Mouse (Mus musculus): ENCODE data around the gene Slc30a5. TPM values are rescaled to one million over a fixed set of nuclear protein-coding genes. Genes with fewer than 3 reads are reported as not detected.

Gene Slc30a5
- total RNA-seq, 1 experiment, result 85.6 TPM

DNA sequence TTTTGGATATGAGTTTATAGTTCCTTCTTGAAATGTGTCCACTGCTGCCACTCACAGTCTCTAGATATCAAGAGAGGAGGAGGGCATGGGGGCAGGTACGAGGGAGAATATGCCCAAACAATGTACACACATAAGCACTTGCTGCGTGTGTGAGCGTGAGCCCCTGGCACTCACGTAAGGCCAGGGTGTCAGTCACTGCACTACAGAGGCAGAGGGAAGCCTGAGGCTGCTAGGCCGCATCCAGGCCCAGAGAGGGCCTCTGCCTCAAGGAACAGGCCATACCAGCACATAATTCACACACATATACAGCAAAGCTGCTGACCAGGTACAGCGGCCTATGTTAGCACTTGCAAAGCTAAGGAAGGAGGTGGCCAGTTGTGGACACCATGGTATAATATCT is 2.1 kb downstream of the Slc30a5 start:
- DNase-seq (ENCODE audit: low read depth, low spot score), result no peak
- no peak for TF ChIP-seq CHD2 (IDR thresholded peaks at IDR 0.05; ENCODE audit: low read depth, low read length)
- Histone ChIP-seq H3K9me3 (ENCODE audit: control insufficient read depth, insufficient read depth, low read depth, low read length) (no peaks in the 10 kb centered on the region), H3K27ac (ENCODE audit: insufficient read depth, low read depth, low read length, poor library complexity, severe bottlenecking) (no peak overlapping the region), H3K9ac (ENCODE audit: insufficient read depth, low read depth, low read length, poor library complexity, severe bottlenecking) (no peak overlapping the region), H3K4me1 (ENCODE audit: control insufficient read depth in 2 of 2, insufficient read depth in 2 of 2, low read length in 2 of 2, poor library complexity in 1 of 2) (peaks cover 0 to 3% of the 10 kb centered on the region in 2 experiments; a peak in 1 of 4 replicates), H3K4me3 (ENCODE audit: insufficient read depth in 1 of 2, low read depth in 1 of 2, low read length in 2 of 2, poor library complexity in 1 of 2, severe bottlenecking in 1 of 2) (no peak overlapping the region), H3K36me3 (ENCODE audit: control insufficient read depth, insufficient read depth, low read length, poor library complexity, severe bottlenecking) (peaks cover 2% of the 10 kb centered on the region; the same call in 1 of the 2 replicates)
- in situ Hi-C loops (cut with MboI; ENCODE audit: low sequenced_read_pairs in 2 of 2, unreplicated experiment in 2 of 2), result no loop called here

DNA sequence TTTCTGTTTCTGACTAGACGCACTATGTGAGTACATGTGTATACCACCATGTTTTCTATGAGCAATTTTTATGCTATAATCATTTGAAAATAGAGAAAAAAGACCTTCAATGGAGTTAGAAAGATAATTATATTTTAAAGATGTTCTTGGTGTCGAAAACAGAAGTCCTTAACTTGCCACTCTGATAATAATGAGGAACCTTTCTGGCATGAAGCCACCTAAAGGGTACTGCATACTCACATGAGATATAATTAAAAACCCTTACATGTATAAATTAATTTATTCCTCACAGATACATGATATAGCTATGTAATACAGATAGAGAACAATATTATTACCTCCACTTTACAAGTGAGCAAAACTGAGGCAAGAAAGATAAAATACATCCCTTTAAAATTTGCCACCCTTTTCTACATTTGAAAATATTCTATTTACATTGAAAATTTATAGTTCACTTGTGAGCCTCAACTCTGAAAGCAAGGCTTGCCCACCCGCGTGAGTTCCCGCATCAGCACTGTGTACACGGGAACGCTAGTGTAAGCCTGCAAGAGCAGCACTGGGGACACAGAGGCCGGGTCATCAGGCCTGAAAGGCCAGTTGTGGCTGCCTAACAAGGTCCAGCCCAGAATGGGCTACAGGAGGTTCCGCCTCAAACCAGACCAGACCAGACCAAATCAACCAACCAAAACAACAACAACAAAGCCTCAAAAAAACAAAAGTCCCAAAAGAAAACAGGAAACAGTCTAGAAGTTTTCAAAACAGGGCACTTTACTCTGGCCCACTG is 7.4 kb downstream of the Slc30a5 start:
- no peaks in the 10 kb centered on the region for H3K9me3 ChIP-seq (ENCODE audit: control insufficient read depth, insufficient read depth, low read depth, low read length)
- H3K36me3 ChIP-seq (ENCODE audit: control insufficient read depth, insufficient read depth, low read length, poor library complexity, severe bottlenecking), result peaks cover 6% of the 10 kb centered on the region
- in situ Hi-C loops (cut with MboI; ENCODE audit: low sequenced_read_pairs in 2 of 2, unreplicated experiment in 2 of 2), result no loop called here
- TF ChIP-seq CHD2 (IDR thresholded peaks at IDR 0.05; ENCODE audit: low read depth, low read length) (no peak), ZNF384 (IDR thresholded peaks at IDR 0.05; ENCODE audit: low read depth, low read length) (no peak), MAFK (IDR thresholded peaks at IDR 0.05; ENCODE audit: insufficient read depth, low read depth, low read length) (no peak), ZC3H11A (IDR thresholded peaks at IDR 0.05; ENCODE audit: borderline replicate concordance, low read depth, low read length) (no peak), HCFC1 (IDR thresholded peaks at IDR 0.05; ENCODE audit: borderline replicate concordance, insufficient read depth, low read length) (no peak)
- no peak overlapping the region for H3K9ac ChIP-seq (ENCODE audit: insufficient read depth, low read depth, low read length, poor library complexity, severe bottlenecking)
- no peak overlapping the region for H3K4me3 ChIP-seq (ENCODE audit: insufficient read depth in 1 of 2, low read depth in 1 of 2, low read length in 2 of 2, poor library complexity in 1 of 2, severe bottlenecking in 1 of 2)
- no peaks in the 10 kb centered on the region for H3K4me1 ChIP-seq (ENCODE audit: control insufficient read depth in 2 of 2, insufficient read depth in 2 of 2, low read length in 2 of 2, poor library complexity in 1 of 2)
- no peak for DNase-seq (ENCODE audit: low read depth, low spot score)
- H3K27ac ChIP-seq (ENCODE audit: insufficient read depth, low read depth, low read length, poor library complexity, severe bottlenecking), result no peak overlapping the region

DNA sequence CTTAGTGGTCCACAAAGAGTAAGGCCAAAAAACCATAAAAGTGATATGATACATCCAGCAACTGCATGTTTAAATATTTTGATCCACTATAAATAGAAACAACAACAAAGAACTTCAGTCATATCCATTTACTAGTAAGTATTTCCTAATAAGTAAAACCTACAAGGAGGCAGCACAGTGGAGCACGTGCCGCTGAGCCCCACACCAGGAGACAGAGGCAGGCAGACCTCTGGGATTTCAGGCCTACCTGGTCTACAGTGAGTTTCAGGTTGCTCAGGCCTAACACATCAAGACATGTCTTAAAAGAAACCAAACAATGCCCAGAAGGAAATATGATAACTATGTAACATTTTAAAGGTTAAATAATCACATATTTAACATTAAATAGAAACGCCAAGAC is 8.3 kb downstream of the Slc30a5 start:
- Histone ChIP-seq H3K36me3 (ENCODE audit: control insufficient read depth, insufficient read depth, low read length, poor library complexity, severe bottlenecking) (peaks cover 9% of the 10 kb centered on the region), H3K9me3 (ENCODE audit: control insufficient read depth, insufficient read depth, low read depth, low read length) (no peaks in the 10 kb centered on the region; the same call in 1 of the 2 replicates), H3K9ac (ENCODE audit: insufficient read depth, low read depth, low read length, poor library complexity, severe bottlenecking) (no peak overlapping the region), H3K27ac (ENCODE audit: insufficient read depth, low read depth, low read length, poor library complexity, severe bottlenecking) (no peak overlapping the region), H3K4me3 (ENCODE audit: insufficient read depth in 1 of 2, low read depth in 1 of 2, low read length in 2 of 2, poor library complexity in 1 of 2, severe bottlenecking in 1 of 2) (no peak overlapping the region), H3K4me1 (ENCODE audit: control insufficient read depth in 2 of 2, insufficient read depth in 2 of 2, low read length in 2 of 2, poor library complexity in 1 of 2) (no peaks in the 10 kb centered on the region)
- TF ChIP-seq ZNF384 (IDR thresholded peaks at IDR 0.05; ENCODE audit: low read depth, low read length), result no peak
- TF ChIP-seq ZC3H11A (IDR thresholded peaks at IDR 0.05; ENCODE audit: borderline replicate concordance, low read depth, low read length), result no peak
- TF ChIP-seq MAFK (IDR thresholded peaks at IDR 0.05; ENCODE audit: insufficient read depth, low read depth, low read length), result no peak
- TF ChIP-seq HCFC1 (IDR thresholded peaks at IDR 0.05; ENCODE audit: borderline replicate concordance, insufficient read depth, low read length), result no peak
- TF ChIP-seq CHD2 (IDR thresholded peaks at IDR 0.05; ENCODE audit: low read depth, low read length), result no peak
- no peak for DNase-seq (ENCODE audit: low read depth, low spot score)
- in situ Hi-C loops (cut with MboI; ENCODE audit: low sequenced_read_pairs in 2 of 2, unreplicated experiment in 2 of 2), result loop anchor here in 1 of 2 experiments (25.0 kb wide), 1 partner anchor 738 kb away; no protein-coding TSS in a partner anchor

DNA sequence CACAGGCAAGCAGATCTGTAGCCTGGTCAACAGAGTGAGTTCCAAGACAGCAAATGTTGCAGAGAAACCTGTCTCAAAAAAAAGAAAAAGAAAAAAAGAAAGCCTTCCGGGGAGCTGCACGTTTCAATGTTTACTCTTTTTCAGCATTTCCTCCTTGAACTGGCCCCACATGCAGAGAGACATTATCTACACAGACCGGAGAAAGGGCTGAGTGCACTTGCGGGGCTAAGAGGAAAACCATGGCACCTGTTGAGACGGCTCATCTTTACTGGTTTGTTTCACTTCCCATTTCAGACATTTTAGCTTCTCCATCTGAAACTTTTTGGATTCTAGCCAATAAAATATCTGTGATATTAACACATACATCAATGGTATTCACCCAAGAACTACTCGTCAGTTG is 8.9 kb downstream of the Slc30a5 start:
- in situ Hi-C loops (cut with MboI; ENCODE audit: low sequenced_read_pairs in 2 of 2, unreplicated experiment in 2 of 2), result loop anchor here in 1 of 2 experiments (25.0 kb wide), 1 partner anchor 737 kb away; no protein-coding TSS in a partner anchor
- Histone ChIP-seq H3K36me3 (ENCODE audit: control insufficient read depth, insufficient read depth, low read length, poor library complexity, severe bottlenecking) (peaks cover 12% of the 10 kb centered on the region), H3K27ac (ENCODE audit: insufficient read depth, low read depth, low read length, poor library complexity, severe bottlenecking) (no peak overlapping the region), H3K9me3 (ENCODE audit: control insufficient read depth, insufficient read depth, low read depth, low read length) (no peaks in the 10 kb centered on the region; the same call in 1 of the 2 replicates), H3K4me3 (ENCODE audit: insufficient read depth in 1 of 2, low read depth in 1 of 2, low read length in 2 of 2, poor library complexity in 1 of 2, severe bottlenecking in 1 of 2) (no peak overlapping the region), H3K4me1 (ENCODE audit: control insufficient read depth in 2 of 2, insufficient read depth in 2 of 2, low read length in 2 of 2, poor library complexity in 1 of 2) (no peaks in the 10 kb centered on the region), H3K9ac (ENCODE audit: insufficient read depth, low read depth, low read length, poor library complexity, severe bottlenecking) (no peak overlapping the region)
- DNase-seq (ENCODE audit: low read depth, low spot score), result no peak
- TF ChIP-seq ZNF384 (IDR thresholded peaks at IDR 0.05; ENCODE audit: low read depth, low read length), result no peak
- no peak for TF ChIP-seq CHD2 (IDR thresholded peaks at IDR 0.05; ENCODE audit: low read depth, low read length)
- TF ChIP-seq MAFK (IDR thresholded peaks at IDR 0.05; ENCODE audit: insufficient read depth, low read depth, low read length), result no peak
- TF ChIP-seq HCFC1 (IDR thresholded peaks at IDR 0.05; ENCODE audit: borderline replicate concordance, insufficient read depth, low read length), result no peak
- no peak for TF ChIP-seq ZC3H11A (IDR thresholded peaks at IDR 0.05; ENCODE audit: borderline replicate concordance, low read depth, low read length)
